Mouse (Mus musculus) left cerebral cortex, adult 6 months (tissue): ENCODE results near the gene Swt1. TPM values are rescaled to one million over a fixed set of nuclear protein-coding genes. Genes with fewer than 3 reads are reported as not detected.

Experiments used
- long read RNA-seq, 2 experiments: library from polyadenylated mRNA; unstranded; transcript quantifications; one replicate each; pipeline ENCODE4 v2.0.0; 2019 to 2020
- polyA plus RNA-seq: library from polyadenylated mRNA; unstranded; fragments of <200 nt; fragmentation: Nextera tagmentation; gene quantifications from 2 replicates; pipeline ENCODE4 v1.2.3, GENCODE M21; 2021

The Swt1 gene
- 4.8 and 5.7 TPM in 2 replicates for polyA plus RNA-seq
- long read RNA-seq, experiment 1, transcript Swt1-201 (20 exons, 3,688 nt): major isoform, 13 of 18 reads
- long read RNA-seq, experiment 1, partial matches to known transcripts: 3 of 18 reads
- long read RNA-seq, experiment 1, other reads (novel, unspliced or antisense): 2 of 18 reads
- long read RNA-seq, experiment 2, partial matches to known transcripts: 7 of 11 reads
- long read RNA-seq, experiment 2, other reads (novel, unspliced or antisense): 4 of 11 reads

GRCm38 (mm10) chr1:151428263-151429221 lies at the start of gene Swt1, which contains the start of gene Trmt1l:
Swt1 (minus strand) TSS chr1:151428455.
Trmt1l (plus strand) TSS chr1:151428542.

DNA sequence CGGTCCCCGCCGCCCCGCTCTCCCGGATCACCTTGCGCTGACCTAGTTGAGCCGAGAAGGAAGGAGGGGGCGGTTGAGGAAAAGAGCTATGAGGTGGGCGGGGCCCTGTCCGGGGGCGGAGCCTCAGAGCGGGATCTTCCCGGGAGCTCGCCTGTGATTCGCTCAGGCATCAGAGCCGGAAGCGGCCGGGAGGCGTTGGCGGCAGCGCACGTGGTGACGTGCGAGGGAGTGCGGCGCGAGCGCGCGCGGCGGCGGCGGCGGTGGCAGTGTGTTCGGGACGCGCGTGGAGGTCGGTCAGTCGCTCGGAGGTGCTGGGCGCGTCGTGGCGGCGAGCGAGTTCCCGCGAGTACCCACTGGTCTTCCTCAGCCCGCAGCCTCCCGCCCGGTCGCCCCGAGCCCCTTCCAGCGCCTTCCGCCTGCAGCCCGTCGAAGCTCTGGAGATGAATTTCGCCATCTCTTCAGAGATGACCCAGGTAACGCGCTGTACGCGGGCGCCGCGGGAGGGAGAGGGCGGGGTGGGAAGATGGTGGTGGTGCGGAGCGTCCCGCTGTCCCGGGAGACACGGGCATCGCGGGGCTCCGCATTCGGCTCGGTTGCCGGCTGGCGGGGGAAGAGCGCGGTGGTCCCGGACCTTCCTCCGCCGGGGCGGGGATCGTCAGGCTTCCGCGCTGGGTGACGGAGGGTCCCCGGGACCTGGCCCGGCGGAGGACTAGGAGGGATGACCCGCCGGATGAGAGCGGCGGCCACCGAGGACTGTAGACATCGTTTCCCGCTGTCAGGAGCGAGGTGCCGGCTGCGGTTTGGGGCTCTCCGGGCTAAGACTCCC lies 83.8 kb downstream of the Swt1 start, which contains the start of gene Ivns1abp:
TSS of gene Ivns1abp (plus strand) at position 195 of the 826 bp plus-strand sequence.

Other genes starting within 250 kb of the Swt1 start
- not detected in 2 replicates for gene Gm47985, start 245.9 kb downstream of the Swt1 start, polyA plus RNA-seq
- not detected in 2 replicates for gene Gm8947, start 236.1 kb downstream of the Swt1 start, polyA plus RNA-seq
- gene Gm47995, start 230.0 kb downstream of the Swt1 start, polyA plus RNA-seq: 0.13 TPM in 1 of 2 replicates, not detected in the other
- not detected in 2 replicates for gene 3110040M04Rik, start 224.3 kb downstream of the Swt1 start, polyA plus RNA-seq
- not detected in 2 replicates for gene Gm47996, start 218.3 kb downstream of the Swt1 start, polyA plus RNA-seq
- 51.9 and 53.4 TPM in 2 replicates for gene Ivns1abp, start 84.0 kb downstream of the Swt1 start, polyA plus RNA-seq
- 14.0 and 15.7 TPM in 2 replicates for gene Trmt1l, start 87 bp upstream of the Swt1 start, polyA plus RNA-seq
- gene Rnf2, start 72.5 kb upstream of the Swt1 start, polyA plus RNA-seq: 18.4 and 20.4 TPM in 2 replicates
- gene Fam129a, start 142.7 kb upstream of the Swt1 start, polyA plus RNA-seq: 0.61 and 1.2 TPM in 2 replicates